Mouse (Mus musculus) heart, adult 2 months (tissue): ENCODE results near the gene Add3.
"Not testable (repeated sequence)": the region's sequence is repeated elsewhere in the genome, so short reads cannot be mapped to it uniquely, and the experiment has no call there.

Experiments used
- CTCF ChIP-seq: fragments of 200-600 bp; IDR thresholded peaks from 2 replicates; pipeline ENCODE4 v1.8.1; 2022; ENCODE audit warnings: antibody characterized with exemption, mild to moderate bottlenecking, moderate library complexity
- EP300 ChIP-seq: fragments of 200-500 bp; IDR thresholded peaks from 2 replicates; pipeline ENCODE4 v1.6.1; 2011; ENCODE audit warnings: low read depth, low read length, control low read depth; ENCODE audit not compliant: insufficient read depth
- POLR2A ChIP-seq: fragments of 200-500 bp; IDR thresholded peaks from 2 replicates; pipeline ENCODE4 v1.6.1; 2011; ENCODE audit warnings: mild to moderate bottlenecking, low read depth, low read length, control low read depth; ENCODE audit not compliant: insufficient read depth

DNA sequence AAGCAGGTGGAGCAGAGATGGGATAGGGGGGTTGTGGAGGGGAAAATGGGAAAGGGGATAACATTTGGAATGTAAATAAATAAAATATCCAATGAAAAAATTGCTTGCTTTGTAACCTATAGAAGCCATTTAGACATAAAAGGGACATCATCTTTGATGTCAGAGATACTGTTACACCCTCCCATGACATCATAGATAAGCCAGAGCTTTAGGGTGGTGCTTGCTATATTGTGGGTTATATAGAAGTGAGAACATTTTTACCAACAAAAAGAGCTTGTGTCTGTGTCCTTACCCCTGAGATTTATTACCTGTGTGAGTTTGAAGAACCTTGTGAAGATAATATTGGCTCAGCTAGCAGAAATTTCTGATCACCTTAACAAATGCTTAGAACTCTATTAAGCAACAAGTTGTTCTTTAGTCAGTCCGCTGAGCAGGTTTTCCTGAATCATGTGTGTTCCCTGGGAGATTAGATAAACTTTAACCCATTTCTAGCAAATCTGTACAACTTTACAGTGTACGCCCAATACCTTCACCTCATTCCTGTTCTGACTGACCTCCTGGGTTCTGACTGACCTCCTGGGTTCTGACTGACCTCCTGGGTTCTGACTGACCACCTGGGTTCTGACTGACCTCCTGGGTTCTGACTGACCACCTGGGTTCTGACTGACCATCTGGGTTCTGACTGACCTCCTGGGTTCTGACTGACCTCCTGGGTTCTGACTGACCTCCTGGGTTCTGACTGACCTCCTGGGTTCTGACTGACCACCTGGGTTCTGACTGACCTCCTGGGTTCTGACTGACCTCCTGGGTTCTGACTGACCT lies 85.2 kb downstream of the Add3 start:
- not testable (repeated sequence) for TF ChIP-seq POLR2A, CTCF, EP300
